Mouse (Mus musculus): Measurements from ENCODE around the gene Grifin. TPM values are rescaled to one million over a fixed set of nuclear protein-coding genes. Genes with fewer than 3 reads are reported as not detected.

Grifin gene
- polyA plus RNA-seq, 1 experiment from 2014 or later: not detected

DNA sequence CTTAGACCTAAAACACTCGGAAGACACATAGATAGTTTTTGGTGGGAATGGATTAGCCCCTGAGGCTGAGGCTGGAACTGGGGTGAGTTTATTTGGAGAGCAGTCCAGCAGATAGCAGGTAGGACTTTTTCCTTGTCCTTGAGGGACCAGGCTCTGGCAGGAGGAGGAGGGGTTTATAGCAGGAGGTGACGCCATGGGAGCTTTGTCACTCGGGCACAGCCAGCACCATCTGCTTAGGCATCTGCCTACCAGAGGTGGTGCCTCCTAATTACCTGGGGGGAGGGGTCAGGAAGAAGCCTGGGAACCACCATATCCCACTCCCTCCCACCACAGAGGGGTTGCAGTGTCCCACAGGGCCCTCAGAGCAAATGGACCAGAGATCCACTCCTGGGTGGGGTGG, 40.4 kb upstream of the Grifin start:
- peak; percentile 49 for DNase-seq (ENCODE audit: low spot score)
- H3K27ac ChIP-seq: peak overlapping the region; percentile 98; the same call in 1 of the 2 replicates
- 26% methylated on average over 3 of the region's 3 CpGs for WGBS
- H3K27me3 ChIP-seq (ENCODE audit: insufficient read depth, poor library complexity, severe bottlenecking): peaks cover 60% of the 10 kb centered on the region
- H3K36me3 ChIP-seq: peaks cover 9% of the 10 kb centered on the region
- peak overlapping the region; percentile 88; the same call in 1 of the 2 replicates for H3K4me3 ChIP-seq
- H3K4me1 ChIP-seq (replicated peaks): peaks cover 84% of the 10 kb centered on the region
- no peaks in the 10 kb centered on the region for H3K9me3 ChIP-seq

DNA sequence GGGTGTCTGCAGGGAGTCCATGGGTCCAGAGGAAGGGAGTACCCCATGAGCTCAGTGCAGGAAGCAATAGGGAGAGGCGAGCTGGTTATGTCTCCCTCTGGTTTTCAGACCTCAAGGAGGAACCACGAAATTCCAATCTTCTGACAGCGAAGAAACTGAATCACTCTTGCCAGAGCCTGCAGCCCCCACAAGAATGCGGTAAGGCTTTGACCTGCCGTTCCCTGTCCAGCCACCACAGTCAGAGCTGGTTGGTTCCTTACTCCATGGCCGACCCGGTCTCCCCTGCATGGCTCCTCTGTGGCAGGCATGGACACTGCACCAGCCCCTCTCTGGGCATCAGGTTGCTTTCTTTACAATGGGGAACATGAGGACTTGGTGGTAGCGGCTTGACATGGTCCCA, 39.5 kb upstream of the Grifin start:
- H3K9me3 ChIP-seq: no peaks in the 10 kb centered on the region
- 78% methylated on average over 8 of the region's 8 CpGs for WGBS
- peaks cover 81% of the 10 kb centered on the region for H3K4me1 ChIP-seq (replicated peaks)
- no peak for DNase-seq (ENCODE audit: low spot score)
- H3K4me3 ChIP-seq: no peak overlapping the region
- H3K36me3 ChIP-seq: peaks cover under 1% of the 10 kb centered on the region; the same call in 1 of the 2 replicates
- peaks cover 51% of the 10 kb centered on the region for H3K27me3 ChIP-seq (ENCODE audit: insufficient read depth, poor library complexity, severe bottlenecking)
- H3K27ac ChIP-seq: peak overlapping the region; percentile 98; the same call in 1 of the 2 replicates

DNA sequence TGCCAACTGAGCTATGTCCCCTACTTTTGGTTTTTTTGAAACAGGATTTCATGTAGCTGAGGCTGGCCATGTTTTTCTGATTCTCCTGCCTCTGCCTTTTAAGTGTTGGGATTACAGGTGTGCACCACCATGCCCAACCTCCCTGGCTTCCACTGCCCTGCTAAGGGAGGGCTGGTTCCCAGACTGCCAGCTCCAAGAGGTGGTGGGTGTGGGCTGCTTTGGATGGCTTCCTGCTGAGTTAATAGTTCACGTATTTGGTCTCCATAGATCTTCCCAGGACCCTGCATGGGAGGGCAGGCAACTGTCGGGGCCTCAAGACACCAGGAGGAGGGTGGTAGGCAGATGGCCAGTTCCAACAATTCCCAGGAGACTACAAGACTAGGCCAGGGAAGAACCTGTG, 37.7 kb upstream of the Grifin start:
- Histone ChIP-seq H3K27ac (0 out of 2 replicates have a peak overlapping the region, but pooled peaks have one; percentile 6), H3K36me3 (no peaks in the 10 kb centered on the region), H3K4me1 (replicated peaks) (peaks cover 63% of the 10 kb centered on the region), H3K4me3 (no peak overlapping the region), H3K9me3 (no peaks in the 10 kb centered on the region), H3K27me3 (ENCODE audit: insufficient read depth, poor library complexity, severe bottlenecking) (peaks cover 34% of the 10 kb centered on the region)
- no peak for DNase-seq (ENCODE audit: low spot score)
- WGBS: 59% methylated on average over 2 of the region's 2 CpGs

DNA sequence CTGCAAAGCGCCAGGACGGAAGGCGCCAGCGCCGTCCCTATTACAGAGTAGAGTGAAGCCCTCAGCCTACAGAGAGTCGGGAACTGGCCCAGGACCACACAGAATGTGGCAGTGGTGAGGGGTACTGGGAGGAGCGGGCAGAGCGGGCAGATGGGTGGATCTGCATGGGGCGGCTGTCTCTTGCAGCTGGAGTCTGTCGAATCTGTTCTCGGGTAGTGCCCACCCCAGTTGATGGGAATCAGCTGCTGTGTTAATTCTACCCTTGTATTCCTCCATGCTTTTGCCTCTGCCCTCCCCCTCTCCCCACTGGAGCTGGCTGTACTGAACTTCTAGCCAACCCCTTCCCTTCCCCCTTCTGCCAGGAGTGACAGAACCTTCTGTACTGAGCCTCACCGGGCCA, 36.8 kb upstream of the Grifin start:
- Histone ChIP-seq H3K27me3 (ENCODE audit: insufficient read depth, poor library complexity, severe bottlenecking) (peaks cover 26% of the 10 kb centered on the region), H3K4me3 (no peak overlapping the region), H3K36me3 (no peaks in the 10 kb centered on the region), H3K9me3 (no peaks in the 10 kb centered on the region), H3K4me1 (replicated peaks) (peaks cover 62% of the 10 kb centered on the region), H3K27ac (peak overlapping the region; percentile 65)
- 79% methylated on average over 12 of the region's 12 CpGs for WGBS
- no peak for DNase-seq (ENCODE audit: low spot score)

DNA sequence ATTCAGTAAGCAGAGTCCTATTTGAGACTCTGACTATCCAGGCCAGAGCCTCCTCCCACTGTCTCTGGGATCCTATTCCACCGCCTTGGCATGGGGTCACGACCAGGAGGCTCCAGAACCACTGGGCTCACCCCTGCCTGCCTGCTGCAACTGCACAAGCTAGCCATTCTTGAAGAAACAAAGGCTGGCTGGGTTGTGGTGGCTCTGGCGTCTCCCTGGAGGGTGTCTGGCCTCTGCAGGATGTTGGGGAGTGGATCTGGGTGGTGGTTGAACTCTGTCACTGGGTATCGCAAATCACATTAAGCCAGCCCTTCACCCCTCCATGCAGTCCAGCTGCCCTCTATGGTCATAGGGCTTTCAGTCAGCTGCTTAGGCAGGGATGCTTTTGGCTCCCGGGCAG, 35.1 kb upstream of the Grifin start:
- Histone ChIP-seq H3K36me3 (no peaks in the 10 kb centered on the region), H3K27me3 (ENCODE audit: insufficient read depth, poor library complexity, severe bottlenecking) (peaks cover 9% of the 10 kb centered on the region), H3K4me1 (replicated peaks) (peaks cover 56% of the 10 kb centered on the region), H3K9me3 (no peaks in the 10 kb centered on the region), H3K4me3 (no peak overlapping the region), H3K27ac (peak overlapping the region; percentile 71)
- DNase-seq (ENCODE audit: low spot score): no peak
- 59% methylated on average over 5 of the region's 5 CpGs for WGBS

DNA sequence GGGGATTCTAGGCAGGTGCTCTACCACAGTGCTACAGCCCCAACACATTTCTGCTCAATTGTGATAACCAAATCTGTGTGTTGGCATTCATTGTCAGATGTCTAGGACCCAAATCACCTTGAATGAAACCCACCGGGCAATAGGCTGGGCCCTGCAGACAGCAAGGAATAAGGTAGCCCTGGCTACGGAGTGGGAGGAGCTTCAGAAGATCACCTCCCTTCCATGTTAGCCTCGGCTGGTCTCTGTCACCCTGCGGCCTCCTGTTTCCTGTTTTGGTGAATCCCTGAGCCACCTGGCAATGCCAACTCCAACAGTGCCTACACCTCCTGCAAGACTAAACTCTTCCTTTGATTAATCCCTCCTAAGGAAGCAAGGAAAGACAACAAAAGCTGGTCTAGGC, 32.9 kb upstream of the Grifin start:
- Histone ChIP-seq H3K9me3 (no peaks in the 10 kb centered on the region), H3K36me3 (no peaks in the 10 kb centered on the region), H3K27ac (peak overlapping the region; percentile 2; the same call in 1 of the 2 replicates), H3K4me1 (replicated peaks) (peaks cover 51% of the 10 kb centered on the region), H3K4me3 (no peak overlapping the region), H3K27me3 (ENCODE audit: insufficient read depth, poor library complexity, severe bottlenecking) (0 out of 2 replicates have a peak, but pooled peaks cover 2% of the 10 kb centered on the region)
- 93% methylated on average over 4 of the region's 4 CpGs for WGBS
- no peak for DNase-seq (ENCODE audit: low spot score)

DNA sequence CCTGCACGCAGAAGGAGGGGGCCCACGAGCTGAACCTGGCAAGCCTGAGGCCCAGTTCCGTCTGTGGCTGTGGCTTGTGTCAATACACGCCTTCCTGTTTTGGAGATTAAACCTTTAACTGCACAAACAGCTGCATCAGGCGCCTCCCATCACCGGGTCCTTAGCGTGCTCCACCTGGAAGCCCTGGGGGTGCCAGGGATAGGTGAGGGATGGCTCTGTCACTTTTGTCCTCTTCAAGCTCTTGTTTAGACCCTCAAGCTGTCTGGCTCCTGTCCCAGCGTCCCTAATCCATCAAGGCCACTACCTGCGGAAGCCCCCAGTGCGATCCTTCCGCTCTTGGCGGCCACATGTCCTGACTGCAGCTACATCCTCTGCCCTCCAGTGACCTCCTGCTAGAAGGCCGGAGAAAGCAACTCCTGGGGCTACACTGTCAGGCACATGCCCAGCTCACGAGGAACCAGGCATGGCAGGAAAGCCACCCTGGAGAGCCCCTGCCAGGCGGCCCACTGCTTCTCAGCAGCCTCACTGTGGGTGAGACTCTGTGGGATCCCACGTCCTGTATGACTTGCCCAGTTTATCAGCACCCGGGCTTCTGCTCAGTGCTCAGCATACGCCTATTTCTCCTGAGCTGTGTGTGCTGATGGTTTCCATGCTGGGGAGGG, 32.2 kb upstream of the Grifin start:
- no peaks in the 10 kb centered on the region for H3K27me3 ChIP-seq (ENCODE audit: insufficient read depth, poor library complexity, severe bottlenecking)
- no peak overlapping the region for H3K4me3 ChIP-seq
- H3K9me3 ChIP-seq: no peaks in the 10 kb centered on the region
- WGBS: 74% methylated on average over 18 of the region's 18 CpGs
- peaks cover 49% of the 10 kb centered on the region for H3K4me1 ChIP-seq (replicated peaks)
- H3K36me3 ChIP-seq: no peaks in the 10 kb centered on the region
- peak overlapping the region; percentile 42 for H3K27ac ChIP-seq
- DNase-seq (ENCODE audit: low spot score): no peak

DNA sequence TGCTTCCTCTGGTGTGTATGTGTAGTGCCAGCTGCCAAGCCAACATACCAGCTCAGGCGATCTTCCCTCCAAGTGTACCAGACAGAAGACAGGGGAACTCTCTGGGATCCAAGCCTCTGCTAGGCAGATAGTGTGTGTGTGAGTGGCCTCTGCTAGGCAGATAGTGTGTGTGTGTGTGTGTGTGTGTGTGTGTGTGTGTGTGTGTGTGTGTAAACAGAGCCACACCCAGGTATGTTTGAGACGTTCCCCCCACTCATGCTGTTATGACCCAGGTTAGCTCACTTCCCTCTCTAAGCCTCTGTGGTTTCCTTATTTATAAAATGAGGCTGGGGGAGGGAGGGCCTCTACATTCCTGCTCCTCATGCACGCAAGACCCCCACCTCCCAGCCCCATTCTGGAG, 31.6 kb upstream of the Grifin start:
- no peak for DNase-seq (ENCODE audit: low spot score)
- H3K4me1 ChIP-seq (replicated peaks): peaks cover 49% of the 10 kb centered on the region
- H3K4me3 ChIP-seq: no peak overlapping the region
- peak overlapping the region; percentile 42 for H3K27ac ChIP-seq
- no peaks in the 10 kb centered on the region for H3K36me3 ChIP-seq
- H3K27me3 ChIP-seq (ENCODE audit: insufficient read depth, poor library complexity, severe bottlenecking): no peaks in the 10 kb centered on the region
- H3K9me3 ChIP-seq: no peaks in the 10 kb centered on the region
- WGBS: 69% methylated on average over 3 of the region's 3 CpGs

DNA sequence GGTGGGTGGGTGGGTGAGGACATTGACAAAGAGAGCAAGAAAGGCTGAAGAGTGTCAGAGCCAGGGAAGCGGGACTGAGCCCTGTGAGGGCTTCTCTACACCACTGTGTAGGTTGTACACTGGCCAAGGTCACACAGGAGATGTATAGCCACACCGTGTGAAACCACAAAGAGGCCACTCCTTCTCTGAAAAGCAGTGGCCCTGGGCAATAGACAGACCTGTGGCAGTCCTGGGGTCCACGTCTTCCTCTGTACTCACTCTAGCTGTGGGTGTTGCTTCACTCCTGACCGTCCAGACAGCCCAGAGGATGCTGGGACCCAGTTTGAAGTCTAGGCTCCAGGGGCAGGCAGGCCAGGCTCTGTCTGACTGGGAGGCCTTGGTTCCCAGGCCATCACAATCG, 30.0 kb upstream of the Grifin start:
- Histone ChIP-seq H3K4me1 (replicated peaks) (peaks cover 54% of the 10 kb centered on the region), H3K9me3 (no peaks in the 10 kb centered on the region), H3K36me3 (no peaks in the 10 kb centered on the region), H3K4me3 (no peak overlapping the region), H3K27me3 (ENCODE audit: insufficient read depth, poor library complexity, severe bottlenecking) (no peaks in the 10 kb centered on the region), H3K27ac (peak overlapping the region; percentile 59)
- WGBS: 62% methylated on average over 5 of the region's 5 CpGs
- DNase-seq (ENCODE audit: low spot score): no peak

DNA sequence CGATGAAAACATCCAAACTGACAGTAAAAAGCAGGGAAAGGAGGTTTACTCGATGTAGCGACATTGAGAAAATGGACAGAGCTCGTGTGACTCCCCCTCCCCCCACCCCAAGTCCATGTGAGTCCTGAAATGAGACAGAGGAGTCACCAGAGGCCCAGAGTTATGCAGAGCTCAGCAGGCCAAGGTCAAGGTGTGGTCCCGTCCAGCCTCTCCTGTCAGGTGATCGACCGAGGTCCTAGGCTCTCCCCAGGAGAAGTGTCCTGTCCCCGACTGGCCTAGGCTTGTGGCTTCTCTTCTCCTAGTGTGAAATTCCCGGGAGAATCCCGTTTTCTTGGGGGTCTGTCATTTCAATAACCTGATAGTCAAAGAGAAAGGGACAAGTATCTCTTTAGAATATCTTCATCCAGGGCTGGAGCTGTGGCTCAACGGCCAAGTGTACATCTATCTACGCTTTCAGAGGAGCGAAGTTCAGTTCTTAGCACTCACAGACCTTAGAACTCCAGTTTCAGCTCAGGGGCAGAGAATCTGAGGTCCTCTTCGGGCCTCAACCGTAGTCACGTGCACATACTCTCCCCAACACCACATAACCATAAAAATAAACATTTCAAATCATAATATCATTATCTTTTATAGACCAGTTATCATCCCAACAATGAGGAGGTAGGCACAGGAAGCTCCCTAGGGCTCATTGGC, 24.4 kb upstream of the Grifin start:
- H3K27me3 ChIP-seq (ENCODE audit: insufficient read depth, poor library complexity, severe bottlenecking): no peaks in the 10 kb centered on the region
- no peak overlapping the region for H3K4me3 ChIP-seq
- H3K36me3 ChIP-seq: no peaks in the 10 kb centered on the region
- H3K4me1 ChIP-seq (replicated peaks): peaks cover 67% of the 10 kb centered on the region
- 92% methylated on average over 16 of the region's 16 CpGs for WGBS
- H3K27ac ChIP-seq: peak overlapping the region; percentile 24; the same call in 1 of the 2 replicates
- no peak for DNase-seq (ENCODE audit: low spot score)
- no peaks in the 10 kb centered on the region for H3K9me3 ChIP-seq

DNA sequence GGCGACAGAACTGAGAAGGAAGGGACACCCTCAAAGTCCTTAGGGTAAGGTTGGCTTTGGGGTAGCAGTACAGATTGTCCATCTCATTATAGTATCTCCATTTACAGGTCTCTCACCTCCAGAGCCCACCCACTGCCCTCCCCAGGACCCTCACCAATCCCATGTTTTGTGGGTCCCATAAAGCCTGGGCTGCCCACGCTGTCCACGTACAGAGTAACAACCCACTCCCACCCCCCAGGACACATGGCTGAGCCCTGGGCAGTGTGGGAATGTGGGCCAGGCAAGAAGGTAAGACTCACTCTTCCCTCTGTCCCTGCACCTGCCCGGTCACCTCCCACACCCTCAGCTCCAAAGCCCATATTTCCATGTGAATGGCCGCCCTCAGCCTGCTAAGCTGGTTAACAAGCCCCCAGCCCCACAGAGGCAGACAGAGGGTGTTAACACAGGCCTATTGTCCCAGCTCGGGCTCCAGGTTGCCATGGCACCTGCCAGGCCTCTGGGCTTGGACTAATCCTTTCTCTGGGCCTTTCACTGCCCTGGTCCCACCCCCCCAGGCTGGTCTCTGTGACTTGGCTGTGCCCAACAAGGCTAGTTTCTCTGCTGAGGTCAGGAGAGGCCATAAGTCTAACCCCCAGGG, 19.0 kb upstream of the Grifin start:
- peak; percentile 94 for DNase-seq (ENCODE audit: low spot score)
- peak overlapping the region; percentile 29 for H3K4me3 ChIP-seq
- WGBS: 15% methylated on average over 6 of the region's 6 CpGs

DNA sequence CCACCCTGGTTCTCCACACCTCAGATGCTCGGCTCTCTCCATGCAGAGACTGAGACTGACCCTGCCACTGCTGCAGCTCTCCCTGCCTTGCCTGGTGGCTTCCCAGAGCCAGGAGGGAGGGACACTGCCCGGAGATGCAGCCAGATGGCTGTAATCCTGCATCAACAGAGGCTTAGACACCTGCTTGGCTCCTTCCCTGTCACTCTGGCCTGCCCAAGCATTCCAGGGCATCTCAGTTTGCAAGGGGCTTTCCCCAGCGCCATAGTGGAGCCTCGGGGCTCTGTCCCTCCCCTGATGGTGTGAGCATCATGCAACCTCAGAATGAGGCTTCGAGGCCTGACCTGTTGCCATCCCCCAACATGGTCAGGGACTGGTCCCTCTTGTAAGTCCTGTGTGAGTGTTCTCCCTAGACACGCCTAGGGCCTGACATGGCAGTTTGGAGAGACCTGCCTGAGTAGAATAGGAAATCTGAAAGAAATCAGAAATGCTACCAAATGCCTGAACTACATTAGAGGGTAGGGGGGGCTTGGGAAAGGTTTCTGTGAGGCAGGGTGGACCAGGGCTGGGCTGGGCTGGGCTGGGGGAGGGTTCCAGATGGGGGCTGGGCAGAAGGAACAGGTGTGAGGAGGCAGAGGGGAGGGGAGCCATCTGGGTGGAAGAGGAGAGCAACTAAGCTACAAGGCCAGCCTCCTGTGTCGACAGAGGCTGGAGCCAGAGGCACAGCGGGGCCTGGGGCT, 18.3 kb upstream of the Grifin start:
- peak overlapping the region; percentile 29 for H3K4me3 ChIP-seq
- peak; percentile 51 for DNase-seq (ENCODE audit: low spot score)
- peak overlapping the region; percentile 89 for H3K27ac ChIP-seq
- 16% methylated on average over 8 of the region's 8 CpGs for WGBS
- peaks cover 11% of the 10 kb centered on the region for H3K27me3 ChIP-seq (ENCODE audit: insufficient read depth, poor library complexity, severe bottlenecking)
- H3K4me1 ChIP-seq (replicated peaks): peaks cover 90% of the 10 kb centered on the region
- no peaks in the 10 kb centered on the region for H3K9me3 ChIP-seq
- H3K36me3 ChIP-seq: no peaks in the 10 kb centered on the region

More for the DNA sequence above, 19.0 kb upstream of the Grifin start:
- no peaks in the 10 kb centered on the region for H3K36me3 ChIP-seq
- peaks cover 7% of the 10 kb centered on the region; the same call in 1 of the 2 replicates for H3K27me3 ChIP-seq (ENCODE audit: insufficient read depth, poor library complexity, severe bottlenecking)
- peaks cover 86% of the 10 kb centered on the region for H3K4me1 ChIP-seq (replicated peaks)
- H3K27ac ChIP-seq: peak overlapping the region; percentile 89
- H3K9me3 ChIP-seq: no peaks in the 10 kb centered on the region
